Mouse (Mus musculus) liver, embryonic 16.5 days (tissue): ENCODE measurements at regions not wholly inside any gene's neighbourhood (a gene's known extent, or its start where the extent isn't known, plus 50 kb on each side); places are given as distances from the start of the nearest gene placed in this dataset.
A peak's percentile ranks its signal among the peaks of the same experiment; 100 is the strongest.
"Not testable (repeated sequence)": the region's sequence is repeated elsewhere in the genome, so short reads cannot be mapped to it uniquely, and the experiment has no call there.

Experiments
- ATAC-seq: fragments of 200-750 bp; cut with Nextera tagmentation; 2 replicates; pipeline ENCODE4 v1.8.0; 2017; ENCODE audit warnings: low read depth, mild to moderate bottlenecking, moderate number of reproducible peaks, moderate library complexity
- H3K27ac ChIP-seq: fragments of 300-500 bp; sonication (generic); 2 replicates; pipeline ENCODE4 v1.5.1; 2014; ENCODE audit warnings: mild to moderate bottlenecking, low read length
- H3K27me3 ChIP-seq: fragments of 300-500 bp; sonication (generic); 2 replicates; pipeline ENCODE4 v1.6.1; 2014; ENCODE audit warnings: low read depth, low read length, mixed read lengths; ENCODE audit not compliant: control insufficient read depth, insufficient read depth
- H3K36me3 ChIP-seq: fragments of 300-500 bp; sonication (generic); 2 replicates; pipeline ENCODE4 v1.6.1; 2014; ENCODE audit warnings: mild to moderate bottlenecking; ENCODE audit not compliant: control insufficient read depth, insufficient read depth
- H3K4me1 ChIP-seq: fragments of 300-500 bp; sonication (generic); 2 replicates; pipeline ENCODE4 v1.6.1; 2014; ENCODE audit warnings: low read depth, low read length, mixed read lengths; ENCODE audit not compliant: control insufficient read depth
- H3K4me2 ChIP-seq: fragments of 300-500 bp; sonication (generic); 2 replicates; pipeline ENCODE4 v1.6.1; 2014; ENCODE audit warnings: low read depth, low read length, mixed read lengths
- H3K4me3 ChIP-seq: fragments of 300-500 bp; sonication (generic); 2 replicates; pipeline ENCODE4 v1.5.1; 2014; ENCODE audit warnings: low read depth, mild to moderate bottlenecking, low read length
- H3K9ac ChIP-seq: fragments of 300-500 bp; sonication (generic); 2 replicates; pipeline ENCODE4 v1.6.1; 2014; ENCODE audit warnings: low read depth, low read length
- H3K9me3 ChIP-seq: fragments of 300-500 bp; sonication (generic); replicated peaks from 2 replicates; pipeline ENCODE4 v1.6.1; 2016; ENCODE audit warnings: low read length; ENCODE audit not compliant: control insufficient read depth
- WGBS: fragments of 180-500 bp; shearing (Covaris S2); extraction: QIAGEN DNeasy Blood & Tissue Kit; methylation state at CpG from one replicate; pipeline ENCODE4 v1.1.7; 2014; ENCODE audit not compliant: insufficient replicate concordance; 5-methylcytosine and 5-hydroxymethylcytosine counted together

DNA sequence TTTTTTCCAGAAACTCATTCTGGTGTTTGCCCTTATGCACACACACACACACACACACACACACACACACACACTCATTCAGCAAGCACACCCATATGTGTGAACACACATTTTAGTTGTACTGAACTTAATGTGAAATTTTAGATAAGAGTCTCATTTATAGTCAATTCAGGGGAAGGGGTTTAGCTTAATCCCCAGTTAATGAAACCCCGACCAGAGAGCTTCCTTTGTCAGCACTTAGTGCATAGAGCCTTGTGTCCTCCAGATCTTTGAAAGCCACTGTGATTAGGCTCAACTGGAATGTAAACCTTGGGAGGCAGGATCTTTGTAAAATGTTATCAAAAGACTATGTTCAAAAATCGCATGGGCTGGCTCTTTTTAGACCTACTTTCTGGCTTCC lies 53.4 kb downstream of the Rps12 start:
- Histone ChIP-seq H3K4me2 (no peak overlapping the region), H3K9ac (no peak overlapping the region), H3K27ac (no peak overlapping the region), H3K36me3 (no peaks in the 10 kb centered on the region), H3K9me3 (no peaks in the 10 kb centered on the region), H3K4me3 (no peak overlapping the region), H3K27me3 (no peaks in the 10 kb centered on the region), H3K4me1 (no peaks in the 10 kb centered on the region)
- 41% methylated on average over 2 of the region's 2 CpGs for WGBS
- ATAC-seq: no peak

DNA sequence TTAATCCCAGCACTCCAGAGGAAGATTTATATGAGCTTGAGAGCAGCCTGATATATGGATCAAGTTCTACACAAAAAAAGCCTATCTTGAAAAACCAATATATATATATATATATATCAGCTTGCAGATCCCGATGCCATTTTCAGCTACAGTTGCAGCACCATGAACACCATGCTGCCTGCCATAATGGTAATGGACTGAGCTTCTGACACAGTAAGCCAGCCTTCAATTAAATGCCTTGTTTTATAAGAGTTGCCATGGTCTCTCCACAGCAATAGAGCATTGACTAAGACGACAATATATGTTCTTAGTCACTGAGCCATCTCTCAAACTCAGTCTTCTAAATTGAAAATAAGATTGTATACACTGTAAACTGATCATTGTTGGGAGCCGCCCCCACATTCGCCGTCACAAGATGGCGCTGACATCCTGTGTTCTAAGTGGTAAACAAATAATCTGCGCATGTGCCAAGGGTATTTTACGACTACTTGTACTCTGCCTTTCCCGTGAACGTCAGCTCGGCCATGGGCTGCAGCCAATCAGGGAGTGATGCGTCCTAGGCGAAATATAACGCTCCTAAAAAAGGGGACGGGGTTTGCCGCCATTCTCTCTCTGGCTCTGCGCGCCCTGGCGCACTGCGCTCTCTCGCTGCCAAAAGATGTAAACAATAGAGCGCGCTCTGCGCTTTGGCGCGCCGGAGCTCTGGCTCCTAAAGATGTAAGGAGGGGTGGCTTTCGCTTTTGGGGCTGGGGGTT lies 60.9 kb downstream of the Rps12 start:
- H3K4me2 ChIP-seq, H3K9me3 ChIP-seq, H3K27me3 ChIP-seq, ATAC-seq, H3K27ac ChIP-seq, H3K4me3 ChIP-seq, H3K4me1 ChIP-seq, H3K36me3 ChIP-seq, H3K9ac ChIP-seq: not testable (repeated sequence)
- WGBS: 70% methylated on average over 25 of the region's 28 CpGs

GRCm38 (mm10) chr10:23718124-23718523 lies 69.0 kb downstream of the Rps12 start:
- Histone ChIP-seq H3K4me3 (no peak overlapping the region), H3K4me1 (no peaks in the 10 kb centered on the region), H3K9me3 (no peaks in the 10 kb centered on the region), H3K4me2 (no peak overlapping the region), H3K9ac (no peak overlapping the region), H3K27me3 (no peaks in the 10 kb centered on the region), H3K27ac (no peak overlapping the region), H3K36me3 (no peaks in the 10 kb centered on the region)
- ATAC-seq: no peak
- 77% methylated on average over 7 of the region's 7 CpGs for WGBS

GRCm38 (mm10) chr10:23715511-23715910 lies 71.6 kb downstream of the Rps12 start:
- no peak overlapping the region for H3K4me3 ChIP-seq
- H3K36me3 ChIP-seq: no peaks in the 10 kb centered on the region
- H3K4me1 ChIP-seq: no peaks in the 10 kb centered on the region
- H3K9ac ChIP-seq: no peak overlapping the region
- no peaks in the 10 kb centered on the region for H3K9me3 ChIP-seq
- H3K4me2 ChIP-seq: no peak overlapping the region
- 81% methylated on average over 10 of the region's 10 CpGs for WGBS
- H3K27me3 ChIP-seq: no peaks in the 10 kb centered on the region
- H3K27ac ChIP-seq: no peak overlapping the region
- ATAC-seq: no peak

- no peak for ATAC-seq
- Histone ChIP-seq H3K4me3 (no peak overlapping the region), H3K27ac (no peak overlapping the region), H3K27me3 (no peaks in the 10 kb centered on the region), H3K36me3 (no peaks in the 10 kb centered on the region), H3K4me2 (no peak overlapping the region), H3K4me1 (no peaks in the 10 kb centered on the region), H3K9me3 (no peaks in the 10 kb centered on the region), H3K9ac (no peak overlapping the region)
- WGBS: 72% methylated on average over 7 of the region's 7 CpGs
Observed at GRCm38 (mm10) chr10:23715101-23715500, 72.0 kb downstream of the Rps12 start.

DNA sequence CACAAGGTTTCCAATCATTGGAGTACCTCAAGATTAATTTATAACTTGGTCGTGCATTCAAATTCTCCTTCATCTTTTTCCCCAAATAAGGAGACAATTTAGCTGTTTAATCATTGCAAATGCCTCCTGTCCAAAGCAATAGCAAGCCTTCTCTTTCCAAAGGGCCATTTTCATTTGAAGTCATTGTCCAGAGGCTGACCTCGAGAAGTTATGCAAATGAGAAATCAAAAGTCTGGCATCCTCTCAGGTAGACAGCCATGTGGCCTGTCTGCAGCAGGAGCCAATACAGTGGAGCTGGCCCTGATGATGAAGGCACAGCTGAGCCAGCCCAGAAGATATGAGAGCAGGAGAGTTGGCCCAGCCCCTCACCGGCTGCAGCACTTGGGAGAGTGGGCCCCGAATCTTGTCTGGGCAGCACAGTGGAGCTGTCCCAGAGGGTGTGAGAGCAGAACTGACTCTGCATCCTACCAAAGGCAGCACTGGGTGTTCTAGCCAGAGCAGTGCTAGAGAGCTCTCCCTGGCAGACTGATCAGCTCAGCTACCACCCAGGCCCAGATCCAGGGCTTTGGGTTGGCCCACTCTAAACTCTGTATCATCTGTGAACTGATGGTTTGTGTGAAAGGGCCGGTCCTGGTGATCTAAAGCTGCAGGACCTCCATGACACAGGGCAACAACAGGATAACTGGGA lies 74.2 kb downstream of the Rps12 start:
- no peak for ATAC-seq
- no peak overlapping the region for H3K4me2 ChIP-seq
- H3K27me3 ChIP-seq: no peaks in the 10 kb centered on the region
- no peaks in the 10 kb centered on the region for H3K36me3 ChIP-seq
- H3K4me3 ChIP-seq: no peak overlapping the region
- 58% methylated on average over 5 of the region's 5 CpGs for WGBS
- H3K9me3 ChIP-seq: no peaks in the 10 kb centered on the region
- H3K9ac ChIP-seq: no peak overlapping the region
- no peak overlapping the region for H3K27ac ChIP-seq
- no peaks in the 10 kb centered on the region for H3K4me1 ChIP-seq

DNA sequence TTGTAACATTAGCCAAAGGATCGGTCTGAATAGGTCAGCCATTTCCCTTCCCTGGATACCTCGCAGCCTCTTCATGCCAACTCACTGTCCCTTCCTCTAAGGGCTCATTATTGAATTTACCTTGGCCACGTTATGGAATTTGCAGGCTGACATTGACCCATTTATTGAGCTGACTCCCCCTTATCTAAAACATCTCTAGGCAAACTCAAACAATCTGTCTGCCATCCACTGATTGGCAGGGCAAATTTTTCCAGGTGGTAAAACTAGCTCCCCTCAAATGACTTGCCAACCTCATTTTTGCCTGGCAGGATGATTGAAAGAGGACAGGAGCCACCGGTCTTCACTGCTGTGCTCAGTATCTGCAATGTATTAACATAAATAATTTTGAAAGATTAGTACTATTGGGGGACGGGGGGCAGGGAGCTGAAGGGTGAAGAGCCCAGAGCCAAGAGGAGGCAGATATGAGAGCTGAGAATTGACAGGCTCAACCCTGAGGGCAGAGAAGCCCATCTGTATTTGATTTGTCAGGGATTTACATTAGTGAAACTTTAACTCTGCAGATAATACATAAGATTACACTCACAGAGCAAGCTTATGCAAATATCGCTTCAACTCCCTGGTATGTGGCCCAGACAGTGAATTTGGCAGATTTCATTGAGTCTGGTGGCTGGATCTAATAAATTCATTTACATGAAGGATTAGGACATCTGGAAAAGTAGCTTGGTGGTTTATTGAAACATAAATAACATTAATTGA lies 75.5 kb downstream of the Rps12 start:
- H3K4me2 ChIP-seq: no peak overlapping the region
- H3K9me3 ChIP-seq: no peaks in the 10 kb centered on the region
- peak; percentile 69 for ATAC-seq
- H3K36me3 ChIP-seq: no peaks in the 10 kb centered on the region
- H3K9ac ChIP-seq: no peak overlapping the region
- H3K4me3 ChIP-seq: no peak overlapping the region
- no peak overlapping the region for H3K27ac ChIP-seq
- 53% methylated on average over 6 of the region's 6 CpGs for WGBS
- no peaks in the 10 kb centered on the region for H3K4me1 ChIP-seq
- H3K27me3 ChIP-seq: no peaks in the 10 kb centered on the region

DNA sequence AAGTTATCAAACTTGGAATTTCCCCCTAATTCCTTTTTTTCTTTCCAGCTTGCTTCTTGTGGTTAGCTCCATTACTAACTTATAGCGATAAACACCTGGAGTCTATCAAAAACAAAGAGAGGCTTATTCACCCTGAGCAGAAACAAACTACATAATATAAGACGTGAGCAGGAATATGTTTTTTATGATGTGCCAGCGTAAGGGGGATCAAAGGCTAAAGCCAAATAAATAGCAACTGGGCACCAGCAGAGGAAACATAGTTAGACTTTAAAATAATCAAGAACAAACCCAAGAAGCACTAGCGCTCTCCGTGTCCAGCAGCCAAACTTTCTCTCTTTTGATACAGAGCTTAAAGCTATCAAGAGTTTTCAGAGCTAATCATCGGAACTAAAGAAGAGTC lies 76.1 kb downstream of the Rps12 start:
- Histone ChIP-seq H3K4me1 (no peaks in the 10 kb centered on the region), H3K4me3 (no peak overlapping the region), H3K36me3 (no peaks in the 10 kb centered on the region), H3K27ac (no peak overlapping the region), H3K4me2 (no peak overlapping the region), H3K9me3 (no peaks in the 10 kb centered on the region), H3K27me3 (no peaks in the 10 kb centered on the region), H3K9ac (no peak overlapping the region)
- WGBS: 63% methylated on average over 6 of the region's 6 CpGs
- no peak for ATAC-seq

- Histone ChIP-seq H3K4me1 (no peaks in the 10 kb centered on the region), H3K27me3 (no peaks in the 10 kb centered on the region), H3K27ac (no peak overlapping the region), H3K4me2 (no peak overlapping the region), H3K9ac (no peak overlapping the region), H3K4me3 (no peak overlapping the region), H3K36me3 (no peaks in the 10 kb centered on the region), H3K9me3 (no peaks in the 10 kb centered on the region)
- no peak for ATAC-seq
- 65% methylated on average over 8 of the region's 8 CpGs for WGBS
Observed at GRCm38 (mm10) chr10:23708261-23708660, 78.8 kb downstream of the Rps12 start.
